Mouse (Mus musculus): ENCODE results near the gene Ulk3. TPM values are rescaled to one million over a fixed set of nuclear protein-coding genes. Genes with fewer than 3 reads are reported as not detected.

Ulk3 gene
- polyA plus RNA-seq, 1 experiment from 2014 or later: 3.7 TPM

DNA sequence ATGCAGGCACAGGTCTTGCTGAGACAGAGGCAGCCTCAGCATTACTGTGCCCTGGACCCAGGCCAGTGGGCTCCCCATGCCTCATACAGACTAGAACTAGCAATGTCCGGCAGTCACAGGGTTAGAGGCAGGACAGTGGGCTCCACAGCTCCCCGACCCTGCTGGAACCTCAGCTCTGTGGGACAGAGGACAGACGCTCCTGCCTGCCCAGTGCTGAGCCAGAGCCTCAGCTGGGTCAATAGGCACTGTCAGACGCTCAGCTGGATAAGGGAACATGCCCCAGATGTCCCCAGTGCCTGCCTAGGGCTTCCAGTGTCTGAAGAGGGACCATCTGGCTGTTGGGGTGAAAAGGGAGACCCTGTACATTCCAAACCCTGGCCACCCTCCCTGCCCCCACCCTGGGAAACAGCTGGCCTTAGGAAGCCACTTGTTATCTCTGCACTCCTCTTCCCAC lies 8.7 kb downstream of the Ulk3 start:
- whole genome bisulfite sequencing (ENCODE audit: insufficient replicate concordance): 48% methylated on average over 4 of the region's 4 CpGs
- TF ChIP-seq CTCF (IDR thresholded peaks at IDR 0.05; ENCODE audit: low read depth) (no peak), EP300 (IDR thresholded peaks at IDR 0.05; ENCODE audit: low read depth) (no peak)
- H3K27ac ChIP-seq (ENCODE audit: low read depth): peak overlapping the region; percentile 22; the same call in 1 of the 2 replicates

DNA sequence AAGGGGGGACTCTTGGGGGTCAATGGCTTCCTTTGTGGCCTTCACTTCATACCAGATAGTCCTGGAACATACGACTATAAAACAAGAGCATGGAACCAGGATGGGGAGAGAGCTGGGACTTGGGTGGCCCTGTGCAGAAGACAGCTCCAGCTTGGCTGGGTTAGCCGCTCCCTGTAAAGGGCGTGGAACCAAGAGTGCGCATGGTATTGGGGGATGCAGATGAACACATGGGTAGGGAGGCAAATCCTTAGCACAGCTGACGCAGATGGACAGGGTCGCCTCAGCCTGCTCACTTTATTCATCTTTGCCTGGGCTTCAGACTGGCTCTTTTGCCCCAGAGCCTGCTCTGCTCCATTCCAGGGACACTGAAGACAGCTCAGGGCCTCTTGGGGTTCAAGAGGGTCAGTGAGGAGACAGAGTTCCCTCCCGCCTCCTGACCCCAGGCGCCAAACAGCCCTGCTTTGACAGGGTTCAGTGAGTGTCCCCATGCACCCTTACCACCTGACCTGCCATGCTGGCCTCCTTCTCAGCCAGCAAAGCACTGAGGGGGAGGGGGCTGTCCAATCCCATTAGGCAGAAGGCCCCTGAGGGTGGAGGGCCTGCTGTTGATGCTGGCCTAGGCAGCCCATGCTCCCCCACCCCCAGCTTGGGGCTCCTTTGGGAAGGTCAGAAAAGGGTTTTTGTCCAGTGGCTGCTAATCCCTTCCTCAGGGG lies 9.8 kb downstream of the Ulk3 start:
- Histone ChIP-seq H3K27ac (ENCODE audit: low read depth) (no peak overlapping the region), H3K9me3 (ENCODE audit: low read length) (no peaks in the 10 kb centered on the region), H3K36me3 (replicated peaks; ENCODE audit: insufficient read depth, low read length) (peaks cover 13% of the 10 kb centered on the region; the same call in 1 of the 2 replicates), H3K4me2 (ENCODE audit: low read depth, low read length) (no peak overlapping the region), H3K9ac (replicated peaks) (no peak overlapping the region), H3K4me3 (ENCODE audit: low read depth, low read length) (no peak overlapping the region), H3K4me1 (ENCODE audit: insufficient read depth) (no peaks in the 10 kb centered on the region; the same call in 1 of the 2 replicates), H3K27me3 (ENCODE audit: insufficient read depth, low read length) (peaks cover 3% of the 10 kb centered on the region; the same call in 1 of the 2 replicates)
- WGBS (ENCODE audit: insufficient replicate concordance): 66% methylated on average over 8 of the region's 8 CpGs
- DNase-seq (no peak), ATAC-seq (no peak)
- TF ChIP-seq CTCF (IDR thresholded peaks at IDR 0.05; ENCODE audit: low read depth) (no peak), EP300 (IDR thresholded peaks at IDR 0.05; ENCODE audit: low read depth) (no peak)

More for the DNA sequence above, 8.7 kb downstream of the Ulk3 start:
- Histone ChIP-seq H3K36me3 (replicated peaks; ENCODE audit: insufficient read depth, low read length) (peaks cover 17% of the 10 kb centered on the region; the same call in 1 of the 2 replicates), H3K4me3 (ENCODE audit: low read depth, low read length) (no peak overlapping the region), H3K4me2 (ENCODE audit: low read depth, low read length) (no peak overlapping the region), H3K27me3 (ENCODE audit: insufficient read depth, low read length) (no peaks in the 10 kb centered on the region), H3K4me1 (ENCODE audit: insufficient read depth) (no peaks in the 10 kb centered on the region; the same call in 1 of the 2 replicates), H3K9ac (replicated peaks) (no peak overlapping the region), H3K9me3 (ENCODE audit: low read length) (no peaks in the 10 kb centered on the region)
- ATAC-seq: no peak
- DNase-seq: no peak

DNA sequence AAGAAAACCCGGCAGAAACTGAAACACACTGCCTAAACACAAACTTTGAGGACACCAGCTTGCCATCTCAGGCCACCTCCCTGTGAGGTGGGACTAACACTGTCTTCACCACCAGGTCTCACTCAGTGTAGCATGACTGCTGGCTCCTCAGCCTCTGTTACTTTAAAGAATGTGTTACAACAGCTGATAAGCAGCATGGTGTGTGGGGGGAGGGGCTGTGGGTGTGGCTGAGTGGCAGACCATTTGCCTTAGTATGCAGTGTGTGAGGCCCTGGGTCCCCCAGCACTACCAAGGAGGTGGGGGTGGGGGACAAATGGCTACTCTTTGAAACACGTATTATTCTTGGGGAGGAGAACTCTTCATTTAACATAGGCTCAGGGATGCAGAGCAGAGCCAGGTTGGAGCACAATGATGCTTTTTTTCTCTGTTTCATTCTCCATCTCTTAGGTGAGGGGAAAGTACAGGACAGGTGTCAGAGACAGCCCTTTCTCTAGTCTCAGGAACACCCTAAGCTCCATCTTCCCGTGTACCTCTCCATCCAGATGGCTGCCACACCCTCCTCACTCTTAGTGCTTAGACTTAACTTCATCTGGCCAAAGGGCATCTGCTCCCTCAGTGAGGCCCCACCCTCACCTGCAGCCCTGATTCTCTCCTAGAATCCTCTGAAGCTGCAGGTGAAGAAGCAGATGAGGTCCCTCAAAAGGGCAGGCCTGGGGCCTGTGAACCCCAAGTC lies 11.5 kb downstream of the Ulk3 start:
- no peaks in the 10 kb centered on the region for H3K36me3 ChIP-seq (replicated peaks; ENCODE audit: insufficient read depth, low read length)
- no peak overlapping the region for H3K9ac ChIP-seq (replicated peaks)
- no peaks in the 10 kb centered on the region; the same call in 1 of the 2 replicates for H3K4me1 ChIP-seq (ENCODE audit: insufficient read depth)
- TF ChIP-seq EP300 (IDR thresholded peaks at IDR 0.05; ENCODE audit: low read depth) (no peak), CTCF (IDR thresholded peaks at IDR 0.05; ENCODE audit: low read depth) (no peak)
- no peak overlapping the region for H3K4me3 ChIP-seq (ENCODE audit: low read depth, low read length)
- no peak overlapping the region for H3K4me2 ChIP-seq (ENCODE audit: low read depth, low read length)
- DNase-seq (peak; percentile 50), ATAC-seq (no peak)
- no peaks in the 10 kb centered on the region for H3K9me3 ChIP-seq (ENCODE audit: low read length)
- H3K27me3 ChIP-seq (ENCODE audit: insufficient read depth, low read length): peaks cover 12% of the 10 kb centered on the region
- 8% methylated on average over 3 of the region's 3 CpGs for WGBS (ENCODE audit: insufficient replicate concordance)
- no peak overlapping the region for H3K27ac ChIP-seq (ENCODE audit: low read depth)

DNA sequence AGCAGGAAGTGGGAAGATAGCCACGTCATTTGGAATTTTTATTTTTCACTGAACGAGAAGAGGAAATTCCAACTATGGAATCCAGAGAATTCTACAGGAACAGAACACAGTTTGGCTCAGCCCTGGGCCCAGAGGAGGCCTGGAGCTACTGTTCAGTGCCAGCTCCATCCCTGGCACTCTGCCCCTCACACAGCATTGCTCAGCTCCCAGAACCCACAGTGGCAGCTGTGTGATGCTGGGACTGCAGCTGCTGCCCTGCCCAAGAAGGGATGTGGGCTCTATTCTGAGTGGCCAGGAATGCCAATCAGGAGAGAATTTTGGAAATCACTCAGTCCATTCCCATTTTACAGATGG lies 12.1 kb downstream of the Ulk3 start:
- Histone ChIP-seq H3K4me1 (ENCODE audit: insufficient read depth) (peaks cover 2% of the 10 kb centered on the region; the same call in 1 of the 2 replicates), H3K4me2 (ENCODE audit: low read depth, low read length) (no peak overlapping the region), H3K27me3 (ENCODE audit: insufficient read depth, low read length) (peaks cover 15% of the 10 kb centered on the region), H3K36me3 (replicated peaks; ENCODE audit: insufficient read depth, low read length) (no peaks in the 10 kb centered on the region), H3K9me3 (ENCODE audit: low read length) (no peaks in the 10 kb centered on the region), H3K9ac (replicated peaks) (no peak overlapping the region), H3K4me3 (ENCODE audit: low read depth, low read length) (no peak overlapping the region), H3K27ac (ENCODE audit: low read depth) (no peak overlapping the region)
- TF ChIP-seq EP300 (IDR thresholded peaks at IDR 0.05; ENCODE audit: low read depth) (no peak), CTCF (IDR thresholded peaks at IDR 0.05; ENCODE audit: low read depth) (no peak)
- ATAC-seq (no peak), DNase-seq (no peak)
- WGBS (ENCODE audit: insufficient replicate concordance): 46% methylated on average over 2 of the region's 2 CpGs

DNA sequence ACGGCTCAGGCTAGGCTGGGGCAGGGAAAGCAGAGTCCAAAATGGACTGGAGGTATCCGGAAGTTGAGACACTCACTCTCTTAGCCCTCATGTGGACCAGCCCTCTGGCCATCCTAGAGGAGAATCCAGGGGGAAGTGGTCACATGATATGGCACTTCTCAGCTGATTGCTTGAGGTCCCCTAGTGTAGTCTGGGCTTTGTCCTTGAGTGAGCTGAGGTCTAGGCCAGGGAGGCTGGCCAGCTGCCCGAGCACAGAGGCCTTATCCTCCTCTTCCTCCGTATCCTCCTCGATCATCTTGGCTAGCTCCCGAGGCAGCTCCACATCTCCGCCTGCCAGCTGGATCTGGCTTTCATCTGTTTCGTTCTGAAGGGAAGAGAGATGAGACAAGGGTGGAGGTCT lies 12.8 kb downstream of the Ulk3 start:
- peaks cover 5% of the 10 kb centered on the region; the same call in 1 of the 2 replicates for H3K4me1 ChIP-seq (ENCODE audit: insufficient read depth)
- TF ChIP-seq CTCF (IDR thresholded peaks at IDR 0.05; ENCODE audit: low read depth) (no peak), EP300 (IDR thresholded peaks at IDR 0.05; ENCODE audit: low read depth) (no peak)

DNA sequence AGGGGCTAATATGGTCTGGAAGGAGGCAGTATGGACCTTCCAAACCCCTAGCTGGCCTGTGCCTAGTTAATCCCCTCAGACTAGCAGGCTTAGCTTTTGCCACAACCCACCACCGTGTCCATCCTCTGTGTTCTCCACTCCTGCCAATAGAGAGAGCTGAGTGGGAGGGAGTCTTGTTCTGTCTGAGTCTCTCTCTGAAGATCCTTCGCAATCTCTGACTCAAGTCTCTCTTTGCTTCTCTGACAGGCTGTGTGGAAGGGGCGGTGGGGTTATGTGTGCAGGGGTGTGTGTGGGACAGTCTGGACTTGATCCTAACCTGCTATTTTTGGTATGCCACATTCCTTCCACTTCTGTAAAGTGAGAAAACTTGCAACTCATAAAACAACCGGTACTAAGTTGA lies 15.6 kb downstream of the Ulk3 start:
- TF ChIP-seq EP300 (IDR thresholded peaks at IDR 0.05; ENCODE audit: low read depth) (no peak), CTCF (IDR thresholded peaks at IDR 0.05; ENCODE audit: low read depth) (no peak)
- Histone ChIP-seq H3K9ac (replicated peaks) (no peak overlapping the region), H3K4me3 (ENCODE audit: low read depth, low read length) (no peak overlapping the region), H3K27me3 (ENCODE audit: insufficient read depth, low read length) (peaks cover 34% of the 10 kb centered on the region), H3K4me1 (ENCODE audit: insufficient read depth) (peaks cover 5% of the 10 kb centered on the region; the same call in 1 of the 2 replicates), H3K4me2 (ENCODE audit: low read depth, low read length) (no peak overlapping the region), H3K9me3 (ENCODE audit: low read length) (no peaks in the 10 kb centered on the region), H3K27ac (ENCODE audit: low read depth) (no peak overlapping the region), H3K36me3 (replicated peaks; ENCODE audit: insufficient read depth, low read length) (no peaks in the 10 kb centered on the region)
- WGBS (ENCODE audit: insufficient replicate concordance): 75% methylated on average over 4 of the region's 4 CpGs
- ATAC-seq (no peak), DNase-seq (no peak)

More for the DNA sequence above, 12.8 kb downstream of the Ulk3 start:
- no peak for ATAC-seq
- Histone ChIP-seq H3K27me3 (ENCODE audit: insufficient read depth, low read length) (peaks cover 22% of the 10 kb centered on the region), H3K27ac (ENCODE audit: low read depth) (no peak overlapping the region), H3K36me3 (replicated peaks; ENCODE audit: insufficient read depth, low read length) (no peaks in the 10 kb centered on the region), H3K9ac (replicated peaks) (no peak overlapping the region), H3K9me3 (ENCODE audit: low read length) (no peaks in the 10 kb centered on the region), H3K4me2 (ENCODE audit: low read depth, low read length) (no peak overlapping the region), H3K4me3 (ENCODE audit: low read depth, low read length) (no peak overlapping the region)
- WGBS (ENCODE audit: insufficient replicate concordance): 60% methylated on average over 8 of the region's 8 CpGs
- DNase-seq: no peak
